Mouse (Mus musculus) lung, postnatal 36 days (tissue): ENCODE results near the gene Scgb3a1.

Source experiments
- DNase-seq: peaks from one replicate; pipeline ENCODE4 v3.0.0; 2022; ENCODE audit warnings: mixed read lengths

The Scgb3a1 gene

GRCm38 (mm10) chr11:49663310-49663709, at the start of gene Scgb3a1:
Gene Scgb3a1 (plus strand): TSS chr11:49663610.
- peak; percentile 19 for DNase-seq

- DNase-seq, result no peak
Measured at GRCm38 (mm10) chr11:49615856-49616725, 47.3 kb upstream of the Scgb3a1 start.

- no peak for DNase-seq
Measured at GRCm38 (mm10) chr11:49618476-49618875, 44.9 kb upstream of the Scgb3a1 start.

GRCm38 (mm10) chr11:49621953-49622352, 41.5 kb upstream of the Scgb3a1 start:
- DNase-seq, result no peak

- DNase-seq, result no peak
Measured at GRCm38 (mm10) chr11:49624156-49624555, 39.3 kb upstream of the Scgb3a1 start.

GRCm38 (mm10) chr11:49625863-49626262, 37.5 kb upstream of the Scgb3a1 start:
- DNase-seq, result no peak

GRCm38 (mm10) chr11:49626748-49627147, 36.7 kb upstream of the Scgb3a1 start:
- DNase-seq, result no peak

GRCm38 (mm10) chr11:49631154-49631553, 32.3 kb upstream of the Scgb3a1 start:
- peak; percentile 56 for DNase-seq

- DNase-seq, result peak; percentile 46
Measured at GRCm38 (mm10) chr11:49632256-49632655, 31.2 kb upstream of the Scgb3a1 start.

- no peak for DNase-seq
Measured at GRCm38 (mm10) chr11:49634101-49634500, 29.3 kb upstream of the Scgb3a1 start.

- DNase-seq, result no peak
Measured at GRCm38 (mm10) chr11:49635671-49636070, 27.7 kb upstream of the Scgb3a1 start.

GRCm38 (mm10) chr11:49636449-49636848, 27.0 kb upstream of the Scgb3a1 start:
- no peak for DNase-seq

GRCm38 (mm10) chr11:49645677-49646076, 17.7 kb upstream of the Scgb3a1 start:
- DNase-seq, result no peak

GRCm38 (mm10) chr11:49650113-49650993, 13.1 kb upstream of the Scgb3a1 start:
- DNase-seq, result peak; percentile 46

- DNase-seq, result no peak
Measured at GRCm38 (mm10) chr11:49650994-49651761, 12.2 kb upstream of the Scgb3a1 start.

- no peak for DNase-seq
Measured at GRCm38 (mm10) chr11:49651762-49652322, 11.6 kb upstream of the Scgb3a1 start.

- DNase-seq, result peak; percentile 94
Measured at GRCm38 (mm10) chr11:49652401-49653078, 10.9 kb upstream of the Scgb3a1 start.

GRCm38 (mm10) chr11:49653079-49653408, 10.4 kb upstream of the Scgb3a1 start:
- no peak for DNase-seq

GRCm38 (mm10) chr11:49654651-49655050, 8.8 kb upstream of the Scgb3a1 start:
- DNase-seq, result no peak

GRCm38 (mm10) chr11:49655501-49655900, 7.9 kb upstream of the Scgb3a1 start:
- DNase-seq, result no peak

GRCm38 (mm10) chr11:49658065-49658464, 5.3 kb upstream of the Scgb3a1 start:
- peak; percentile 80 for DNase-seq
